Mouse (Mus musculus) urinary bladder, adult 18-20 months (tissue): Measurements from ENCODE around the gene Ccdc163.

Experiments
- DNase-seq, 2 experiments: peaks; one replicate each; pipeline ENCODE4 v3.0.0; 2022; ENCODE audit warnings: low spot score in 2 of 2, mixed read lengths in 2 of 2

Gene Ccdc163

DNA sequence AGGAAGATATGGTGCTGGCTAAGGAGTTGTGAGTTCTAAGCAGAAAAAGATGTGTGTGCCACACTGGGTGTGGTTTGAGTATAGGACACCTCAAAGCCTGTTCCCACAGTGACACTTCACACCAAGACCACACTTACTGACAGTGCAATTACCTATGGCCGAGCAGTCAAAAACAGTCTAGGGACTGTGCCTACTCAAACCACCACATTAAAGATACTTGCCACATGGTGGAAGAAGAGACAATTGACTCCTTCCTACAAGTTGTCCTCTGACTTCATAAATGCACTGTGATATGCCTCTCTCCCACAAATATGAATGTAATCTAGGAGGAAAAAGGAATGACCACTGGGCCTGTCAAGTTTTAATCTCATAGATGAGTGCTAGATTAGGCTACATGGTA, 7.3 kb upstream of the Ccdc163 start:
- DNase-seq, result no peak

DNA sequence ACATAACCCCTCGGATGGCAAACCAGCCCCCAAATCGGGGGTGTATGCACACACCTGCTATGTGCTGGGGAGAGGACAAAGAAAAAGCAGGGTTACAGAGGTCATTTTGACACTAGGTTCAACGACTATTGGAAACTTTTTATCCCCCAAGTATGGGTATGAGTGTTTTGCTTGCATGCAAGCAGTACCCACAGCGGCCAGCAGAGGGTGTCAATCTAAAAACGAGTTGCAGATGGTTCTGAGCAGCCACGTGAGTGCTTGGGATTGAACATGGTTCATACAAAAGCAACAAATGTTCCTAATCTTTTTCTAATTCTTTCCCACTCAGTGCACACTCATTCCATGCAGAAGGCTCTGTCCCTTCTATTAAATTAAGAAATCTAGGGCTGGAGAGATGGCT, 4.5 kb upstream of the Ccdc163 start:
- DNase-seq, result peak; percentile 46 to 75

DNA sequence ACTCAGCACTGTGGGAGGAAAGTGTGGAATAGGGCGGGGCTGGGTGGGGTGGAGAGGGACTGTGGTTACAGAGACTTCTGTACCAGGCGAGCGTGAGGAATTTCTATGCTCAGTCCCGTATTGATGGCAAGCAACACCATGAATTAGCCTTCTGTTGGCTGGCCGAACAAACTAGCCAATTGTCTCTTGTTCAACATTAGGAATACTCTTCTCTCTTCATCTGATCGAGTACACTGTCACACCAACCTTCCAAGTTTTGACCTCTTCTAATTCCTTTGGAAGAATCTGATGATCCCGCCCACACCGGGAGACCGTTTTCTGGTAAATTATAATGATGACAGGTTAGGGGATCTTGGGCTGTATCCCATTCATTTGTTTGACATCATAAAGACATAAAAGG, 643 bp upstream of the Ccdc163 start:
- no peak for DNase-seq

DNA sequence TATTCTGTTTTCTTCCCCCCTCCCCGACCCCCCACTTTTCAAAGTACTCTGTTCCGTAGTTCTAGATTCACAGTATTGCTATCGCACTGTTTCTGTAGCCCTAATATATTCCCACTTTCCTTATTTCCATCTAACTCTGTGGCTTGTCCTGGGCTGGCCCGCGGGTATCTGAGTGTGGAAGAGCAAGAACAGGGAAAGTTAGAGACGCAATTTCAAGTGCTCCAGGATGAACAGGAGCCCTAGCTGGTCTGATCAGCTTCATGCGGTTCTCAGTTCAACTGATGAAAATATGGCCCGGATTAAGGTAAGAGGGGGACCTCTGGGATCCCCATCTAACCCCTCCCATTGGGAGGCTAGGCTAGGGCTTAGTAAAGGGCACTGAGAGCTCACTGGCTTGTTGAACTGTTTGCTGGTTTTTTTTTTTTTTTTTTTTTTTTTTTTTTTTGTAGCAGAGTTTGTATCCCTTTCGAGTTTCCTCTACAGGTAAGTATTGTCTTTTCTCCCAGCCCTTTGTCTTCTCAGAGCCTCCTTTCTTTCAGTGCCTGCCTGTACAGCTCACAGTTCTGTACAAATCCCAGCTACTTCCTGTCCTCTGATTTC, 582 bp downstream of the Ccdc163 start:
- no peak for DNase-seq

DNA sequence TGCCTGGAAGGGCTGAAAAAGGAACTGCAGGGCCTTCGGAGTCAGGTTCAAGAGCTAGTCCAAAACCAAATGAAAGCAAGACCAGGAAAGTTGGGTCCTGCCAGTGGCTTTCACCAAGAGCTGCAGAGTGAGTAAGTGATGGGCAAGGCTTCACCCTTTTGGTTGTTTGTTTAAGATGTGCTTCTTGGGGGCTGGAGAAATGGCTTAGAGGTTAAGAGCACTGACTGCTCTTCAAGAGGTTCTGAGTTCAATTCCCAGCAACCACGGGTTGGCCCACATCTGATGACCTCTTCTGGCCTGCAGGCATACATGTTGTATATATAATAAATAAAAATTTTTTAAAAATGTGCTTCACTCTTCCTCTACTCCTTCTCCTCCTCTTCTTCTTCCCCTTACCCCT, 1.8 kb downstream of the Ccdc163 start:
- no peak for DNase-seq

DNA sequence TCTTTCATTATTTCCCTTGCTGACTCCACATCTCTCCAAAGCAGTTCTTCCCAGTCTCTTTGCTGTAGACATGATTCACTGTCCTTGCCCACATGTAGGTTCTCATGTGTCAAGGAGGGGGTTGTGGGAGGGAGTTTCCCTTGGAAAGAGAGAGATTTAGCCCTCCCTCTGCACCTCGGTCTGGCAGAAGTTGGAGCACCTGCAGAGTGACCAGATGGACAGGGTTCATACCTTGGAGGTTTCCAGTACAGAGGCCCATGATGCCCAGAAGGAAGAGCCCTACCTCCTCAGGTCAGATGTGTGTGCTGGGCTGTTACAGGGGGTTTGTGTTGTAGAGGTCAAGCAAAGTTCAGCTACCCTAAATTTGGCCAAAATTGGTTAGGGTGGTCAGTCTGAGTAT, 4.2 kb downstream of the Ccdc163 start:
- no peak for DNase-seq

DNA sequence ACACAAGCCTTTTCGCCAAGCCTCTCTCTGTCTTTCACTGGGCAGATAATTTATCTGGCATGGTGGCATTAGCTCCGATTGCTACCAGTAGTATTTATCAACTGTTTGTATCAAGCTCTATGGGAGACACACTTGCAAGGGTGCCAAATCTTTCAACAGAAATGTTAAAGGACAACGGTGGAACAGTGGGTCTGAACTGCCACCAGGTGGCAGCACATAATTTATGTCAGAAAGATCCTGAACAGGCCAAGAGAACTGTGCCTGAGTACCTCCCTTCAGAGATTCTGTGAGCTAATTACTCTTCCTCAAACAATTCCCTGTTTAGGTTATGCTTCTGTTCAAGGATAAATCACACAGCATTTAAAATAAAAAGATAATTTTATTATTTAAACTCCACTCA, 11.1 kb downstream of the Ccdc163 start:
- DNase-seq, result peak; percentile 19 to 53

DNA sequence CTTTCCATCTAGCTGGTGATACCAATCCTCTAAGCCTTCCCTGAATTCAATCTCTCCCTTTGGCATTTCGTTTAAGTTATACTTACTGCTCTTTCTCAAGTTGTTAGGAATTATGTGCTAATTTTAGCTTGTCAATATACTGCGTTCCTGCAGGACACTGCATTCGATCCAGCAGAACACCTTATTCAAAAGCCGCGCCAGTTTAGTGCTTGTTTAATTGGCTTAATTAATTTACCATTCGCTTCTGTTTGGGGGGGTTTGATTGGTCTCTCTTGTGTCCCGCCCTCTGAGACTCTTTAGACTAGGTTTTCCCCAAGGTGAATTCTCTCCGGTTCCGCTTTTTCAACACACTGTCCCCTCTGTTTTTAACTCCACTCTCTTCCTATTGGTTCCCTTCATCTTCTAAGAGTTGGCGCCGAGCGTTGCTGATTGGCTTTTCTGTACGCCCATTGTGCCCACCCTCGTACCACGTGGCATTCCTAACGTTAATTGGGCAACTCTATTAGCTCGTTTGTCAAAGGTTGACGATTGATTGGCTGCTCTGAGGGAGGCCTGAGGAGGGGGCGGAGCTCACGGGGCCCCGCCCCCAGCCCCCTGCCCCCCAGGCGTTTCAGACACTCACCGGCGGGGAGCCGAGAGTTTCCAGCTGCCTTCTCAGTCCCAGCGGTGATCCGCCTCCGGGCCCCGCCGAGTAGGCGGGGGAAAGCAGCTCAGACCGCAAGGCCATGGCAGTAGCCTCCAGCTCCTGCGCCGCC, 12.2 kb downstream of the Ccdc163 start, which contains the start of gene Tesk2:
Tesk2 (plus strand) TSS at position 606 of the 755 bp plus-strand sequence.
- peak; percentile 76 to 90 for DNase-seq

DNA sequence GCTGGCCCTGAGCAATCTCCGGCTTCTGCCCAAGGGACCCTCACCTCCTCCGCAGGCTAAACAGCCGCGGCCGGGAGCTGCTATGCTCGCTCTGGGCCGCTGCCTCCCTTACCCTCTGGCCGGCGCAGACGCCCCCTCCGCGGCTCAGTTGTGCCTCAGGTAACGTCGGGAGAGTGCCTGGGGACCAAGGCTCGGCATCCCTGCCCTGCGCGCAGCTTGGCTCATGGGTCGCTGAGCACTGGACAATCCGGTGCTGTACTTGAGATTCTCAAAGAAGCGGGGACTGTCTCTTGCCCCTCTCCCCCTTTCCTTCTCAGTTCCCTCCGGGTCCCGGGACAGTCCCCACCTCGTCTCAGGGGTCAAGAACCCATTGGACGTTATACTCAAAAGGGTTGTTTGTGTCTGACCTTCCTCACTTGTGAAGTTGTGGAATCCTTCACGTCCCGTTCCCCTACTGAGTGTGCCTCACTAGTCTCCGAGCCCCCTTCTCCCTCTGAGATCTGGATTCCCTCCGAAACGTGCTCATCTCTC, 12.9 kb downstream of the Ccdc163 start:
- no peak for DNase-seq

DNA sequence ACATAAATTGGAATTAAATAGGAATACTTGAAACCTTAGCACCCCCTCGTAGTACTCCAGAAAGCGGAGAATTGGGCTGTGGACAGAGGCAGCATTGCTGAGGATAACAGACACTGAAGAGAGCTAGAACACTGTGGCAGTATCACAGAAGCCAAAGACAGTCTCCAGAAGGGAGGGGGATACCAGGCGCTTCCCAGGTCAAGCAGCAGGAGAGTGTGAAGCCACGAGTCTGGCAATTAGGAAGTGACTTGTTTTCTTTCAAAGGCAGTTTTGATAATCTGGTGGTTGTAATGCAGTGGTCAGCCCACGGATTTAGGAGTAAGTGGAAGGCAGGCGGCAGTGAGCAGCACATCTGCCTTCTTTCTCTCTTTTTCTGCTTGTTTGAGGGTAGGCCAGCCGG, 13.9 kb downstream of the Ccdc163 start:
- no peak for DNase-seq

DNA sequence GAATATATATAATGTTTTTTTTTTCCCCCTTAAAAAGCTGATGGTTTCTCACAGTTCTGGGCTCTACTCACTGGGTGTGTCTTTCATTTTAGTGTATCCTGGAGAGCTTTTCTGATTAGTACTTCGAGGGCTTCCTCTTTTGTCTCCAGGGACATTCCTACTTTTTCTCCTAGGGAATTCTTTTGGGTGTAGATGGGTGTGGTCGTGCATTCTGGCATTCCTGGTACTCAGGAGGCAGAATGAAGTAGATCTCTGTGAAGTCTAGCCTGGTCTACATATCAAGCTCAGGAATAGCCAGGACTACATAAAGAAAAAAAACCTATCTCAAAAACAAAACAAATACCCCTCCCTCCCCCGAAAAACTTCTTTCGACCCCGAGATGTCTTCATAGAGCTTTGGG, 17.1 kb downstream of the Ccdc163 start:
- no peak for DNase-seq

DNA sequence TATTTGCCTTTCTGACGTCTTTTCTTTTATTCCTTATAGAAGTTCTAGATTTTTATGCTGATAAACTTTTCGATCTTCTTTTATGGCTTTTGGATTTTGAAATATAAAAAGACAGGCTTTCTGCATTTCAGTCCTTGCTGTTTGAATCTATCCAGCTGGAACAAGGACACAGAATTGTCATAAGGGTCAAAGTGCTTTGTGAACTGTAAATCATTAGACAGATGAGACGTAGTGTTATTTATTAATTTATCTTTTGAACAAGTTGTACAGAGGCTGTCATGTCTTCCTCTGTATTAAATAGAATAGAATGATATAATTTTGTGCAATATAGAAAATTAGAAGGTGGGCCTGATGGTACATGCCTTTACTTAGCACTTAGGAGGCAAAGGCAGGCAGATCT, 19.1 kb downstream of the Ccdc163 start:
- no peak for DNase-seq

DNA sequence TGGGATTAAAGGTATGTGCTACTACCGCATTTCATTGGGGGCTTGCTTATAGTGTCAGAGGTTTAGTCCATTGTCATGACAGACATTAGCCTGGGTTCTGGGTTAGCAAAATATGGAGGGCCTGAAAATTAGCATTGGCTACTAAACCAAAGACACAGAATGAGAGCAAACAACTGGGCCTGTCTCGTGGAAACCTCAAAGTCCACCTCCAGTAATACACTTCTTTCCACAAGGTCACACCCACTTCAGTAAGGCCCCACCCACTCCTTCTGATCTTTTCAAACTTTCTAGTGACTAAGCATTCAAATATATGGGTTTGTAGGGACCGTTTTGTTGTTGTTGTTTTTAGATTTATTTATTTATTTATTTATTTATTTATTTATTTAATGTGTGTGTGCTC, 21.2 kb downstream of the Ccdc163 start:
- no peak for DNase-seq

DNA sequence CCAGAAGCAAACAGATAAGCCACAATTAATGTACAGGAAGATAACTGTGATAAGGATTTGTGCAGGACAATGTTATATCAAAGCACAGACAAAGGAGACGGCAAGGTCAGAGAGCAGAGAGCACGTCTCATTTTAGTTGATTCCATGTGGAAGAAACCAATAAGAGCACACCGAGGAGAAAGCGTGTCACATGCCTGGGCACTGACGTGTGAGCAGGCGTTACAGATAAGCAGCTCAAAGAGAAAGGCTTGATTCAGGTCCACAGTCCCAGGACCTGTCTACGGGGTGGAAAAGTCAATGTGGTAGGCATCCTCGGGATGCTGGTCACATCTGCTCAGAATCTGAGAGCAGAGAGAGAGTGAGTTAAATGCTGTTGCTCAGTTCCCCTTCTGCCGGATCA, 22.8 kb downstream of the Ccdc163 start:
- no peak for DNase-seq

DNA sequence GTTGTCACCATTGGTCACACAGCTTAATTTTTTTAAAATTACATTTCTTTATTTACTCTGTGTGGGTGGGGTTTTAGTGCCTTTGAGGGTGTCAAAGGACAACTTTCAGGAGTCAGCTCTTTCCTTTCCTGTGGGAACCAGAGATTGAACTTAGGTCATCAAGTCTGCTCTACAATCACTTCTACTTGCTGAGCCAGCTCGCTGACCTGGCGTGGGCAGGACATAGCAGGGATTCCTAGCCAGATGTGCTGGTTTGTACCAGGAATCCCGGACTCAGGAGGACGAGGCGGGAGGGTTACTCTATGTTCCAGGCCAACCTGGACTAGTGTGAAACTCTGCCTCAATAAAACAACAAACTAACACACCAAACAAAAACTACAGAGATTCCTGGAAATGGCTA, 24.0 kb downstream of the Ccdc163 start:
- DNase-seq, result no peak

DNA sequence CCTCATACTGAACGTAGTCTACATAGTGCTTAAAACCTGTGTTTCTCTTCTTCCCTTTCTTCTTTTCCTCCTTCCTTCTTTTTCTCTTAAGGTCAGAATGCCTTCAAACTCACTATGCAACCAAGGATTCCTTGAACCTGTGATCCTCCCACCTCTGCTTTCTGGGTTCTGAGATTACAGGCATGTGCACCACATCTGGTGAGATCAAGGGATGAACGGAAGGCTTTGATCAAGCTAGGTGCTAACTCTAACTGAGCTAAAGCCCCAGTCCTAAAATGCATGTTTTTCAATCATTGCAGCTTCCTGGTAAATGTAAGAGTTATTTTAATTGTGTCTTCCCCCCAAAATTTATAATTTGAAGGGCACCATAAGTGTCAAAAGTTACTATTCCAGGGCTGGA, 26.7 kb downstream of the Ccdc163 start:
- no peak for DNase-seq

DNA sequence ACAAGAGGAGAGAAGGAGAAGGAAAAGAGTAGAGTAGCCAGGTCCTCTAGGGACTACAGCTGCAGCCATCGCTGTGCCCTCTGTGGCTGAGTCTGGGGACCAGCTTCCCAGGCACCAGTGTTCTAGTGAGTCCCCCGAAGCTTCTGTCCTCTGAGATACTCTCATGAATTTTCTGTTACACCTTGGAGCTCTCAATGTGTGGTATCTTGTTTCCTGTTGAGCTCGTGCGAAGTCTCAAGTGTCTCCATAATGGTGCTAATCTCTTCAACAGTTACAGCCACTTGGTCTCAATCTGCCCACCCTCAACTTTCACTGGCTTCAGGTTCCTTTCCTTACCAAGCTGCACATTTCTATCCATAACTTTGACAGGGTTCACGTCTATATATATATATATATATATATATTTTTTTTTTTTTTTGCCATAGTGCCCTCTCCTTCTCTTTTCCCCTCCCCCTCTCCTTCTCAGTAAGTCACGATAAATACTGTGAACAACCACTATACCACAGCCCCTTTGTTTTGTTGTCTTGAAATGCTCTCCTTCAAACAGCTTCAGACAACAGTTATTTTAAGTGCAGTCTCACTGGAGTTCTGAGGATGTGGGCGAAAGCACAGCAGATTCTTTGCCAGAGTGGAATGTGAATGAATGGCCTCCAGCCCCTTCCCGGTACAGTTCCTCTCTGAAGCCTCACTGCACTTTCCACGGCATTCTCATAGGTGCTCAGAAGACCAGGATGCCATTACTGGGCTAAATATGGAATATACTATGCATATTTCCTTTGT, 30.9 kb downstream of the Ccdc163 start:
- DNase-seq, result no peak

DNA sequence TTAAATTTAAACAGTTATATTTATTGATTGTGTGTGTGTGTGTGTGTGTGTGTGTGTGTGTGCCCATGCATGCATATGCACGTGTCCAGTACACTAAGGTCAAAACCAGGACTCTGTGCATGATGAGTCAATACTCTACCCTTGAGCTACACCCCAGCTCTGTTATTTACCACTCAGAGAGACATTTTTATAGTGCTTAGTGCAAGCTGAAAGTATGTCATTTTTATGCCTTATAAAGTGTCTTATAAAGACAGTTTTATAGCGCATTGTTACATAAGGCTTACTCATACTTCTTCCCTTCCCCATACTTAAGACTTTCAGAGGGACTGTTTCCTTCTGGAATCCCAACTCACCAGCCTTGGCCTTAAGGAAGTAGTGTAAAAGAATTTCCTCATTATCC, 41.4 kb downstream of the Ccdc163 start:
- DNase-seq, result no peak

DNA sequence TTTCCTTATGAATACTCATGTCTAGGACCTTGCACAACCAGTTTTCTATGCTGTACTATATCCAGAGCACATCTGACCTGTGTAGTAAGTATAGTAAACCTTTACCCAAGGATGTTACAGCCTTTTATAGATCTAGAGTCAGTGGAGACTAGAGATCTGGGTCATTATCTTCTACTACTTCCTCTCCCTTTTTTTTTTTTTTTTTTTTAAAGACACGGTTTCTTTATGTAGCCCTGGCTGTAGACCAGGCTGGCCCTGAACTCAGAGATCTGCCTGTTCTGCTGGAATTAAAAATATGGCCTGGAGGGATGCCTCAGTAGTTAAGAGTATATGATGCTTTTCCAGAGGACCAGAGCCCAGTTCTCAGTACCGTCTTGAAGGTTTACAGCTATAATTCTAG, 53.6 kb downstream of the Ccdc163 start:
- DNase-seq, result no peak

DNA sequence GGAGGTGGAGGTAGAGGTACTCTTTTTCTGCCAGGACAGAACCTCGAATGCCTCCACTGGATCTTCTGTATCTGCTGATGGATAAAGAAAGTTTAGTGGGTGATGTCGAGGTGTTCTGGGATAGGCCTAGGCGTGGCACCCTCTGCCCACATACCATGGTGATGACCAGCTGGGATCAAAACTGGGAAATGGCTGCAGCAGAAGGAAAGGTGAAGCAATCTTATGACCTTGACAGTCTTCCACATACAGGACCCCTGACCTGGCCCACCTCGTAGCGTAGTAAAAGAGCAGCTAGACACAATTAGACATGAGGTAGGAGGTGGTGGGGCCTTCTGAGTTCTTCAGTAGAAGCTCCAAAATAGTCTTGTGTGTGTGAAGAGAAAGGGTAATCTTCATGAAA, 55.7 kb downstream of the Ccdc163 start:
- DNase-seq, result no peak

DNA sequence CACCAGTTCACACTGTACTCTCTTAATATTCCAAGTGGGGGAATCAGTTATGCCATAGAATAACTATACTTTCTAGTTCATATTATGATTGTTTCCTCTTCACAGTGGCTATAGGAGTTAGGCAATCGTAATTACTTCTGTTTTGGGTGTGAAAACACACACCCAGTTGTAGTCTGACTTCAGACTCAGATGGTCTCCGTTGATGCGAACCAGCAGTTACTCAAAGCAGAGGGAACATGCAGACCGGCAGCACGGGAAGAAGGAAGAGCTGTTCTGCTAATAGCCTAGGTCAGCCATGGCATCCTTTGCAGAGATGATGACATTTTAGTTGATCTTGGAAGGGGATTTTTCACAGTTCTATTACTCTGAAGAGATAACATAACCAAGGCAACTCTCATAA, 60.2 kb downstream of the Ccdc163 start:
- DNase-seq, result no peak

DNA sequence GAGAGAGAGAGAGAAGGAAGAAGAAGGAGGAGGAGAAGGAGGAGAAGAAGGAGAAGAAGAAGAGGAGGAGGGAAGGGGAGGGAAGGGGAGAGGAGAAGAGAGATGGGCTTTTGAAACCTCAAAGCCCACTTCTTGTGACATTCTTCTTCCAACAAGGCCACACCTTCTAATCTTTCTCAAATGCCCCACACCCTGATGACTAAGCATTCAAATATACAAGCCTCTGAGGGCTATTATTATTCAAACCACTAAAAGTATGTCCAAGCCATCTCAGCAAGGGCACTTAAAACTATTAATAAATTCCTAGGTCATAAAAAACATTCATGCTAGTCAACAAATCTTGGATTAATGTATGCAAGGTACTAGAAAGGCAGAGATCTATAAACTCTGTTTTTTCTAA, 60.8 kb downstream of the Ccdc163 start:
- DNase-seq, result no peak

DNA sequence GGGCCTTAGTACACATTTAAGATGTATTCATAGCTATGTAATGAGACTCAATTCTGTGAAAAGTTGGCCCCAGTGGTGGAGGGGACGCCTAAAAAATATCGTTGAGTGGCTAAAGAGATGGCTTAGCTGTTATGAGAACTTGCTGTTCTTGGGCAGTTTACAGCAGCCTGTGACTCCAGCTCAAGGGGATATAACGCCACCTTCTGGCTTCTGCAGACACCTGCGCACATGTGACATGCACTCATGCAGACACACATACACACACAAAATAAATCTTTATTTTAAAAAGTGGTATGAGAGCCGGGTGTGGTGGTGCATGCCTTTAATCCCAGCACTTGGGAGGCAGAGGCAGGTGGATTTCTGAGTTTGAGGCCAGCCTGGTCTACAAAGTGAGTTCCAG, 68.1 kb downstream of the Ccdc163 start:
- DNase-seq, result no peak
